Mouse (Mus musculus) MEL (cell line): Measurements from ENCODE around the gene Gm29609.

ENCODE experiments used
- CTCF ChIP-seq, 3 experiments: IDR thresholded peaks in 2 of 3; conservative IDR thresholded peaks in 1 of 3; 2 replicates each; pipeline ENCODE4 v1.5.1; 2011 to 2012; ENCODE audit warnings: low read length in 3 of 3, low read depth in 2 of 3, mild to moderate bottlenecking in 2 of 3, improper control_type of control experiment in 1 of 3, inconsistent platforms in 1 of 3, mixed read lengths in 1 of 3, moderate library complexity in 1 of 3; ENCODE audit not compliant: control insufficient read depth in 1 of 3, insufficient read depth in 1 of 3, poor library complexity in 1 of 3, severe bottlenecking in 1 of 3
- ELF1 ChIP-seq: IDR thresholded peaks from 2 replicates; pipeline ENCODE4 v1.6.1; 2014; ENCODE audit warnings: low read depth, mild to moderate bottlenecking, inconsistent platforms, low read length, improper control_type of control experiment, moderate library complexity
- EP300 ChIP-seq, 2 experiments: IDR thresholded peaks; 2 replicates each; pipeline ENCODE4 v1.6.1; 2011; ENCODE audit warnings: improper control_type of control experiment in 2 of 2, low read length in 2 of 2, low read depth in 1 of 2, mild to moderate bottlenecking in 1 of 2
- GABPA ChIP-seq: IDR thresholded peaks from 2 replicates; pipeline ENCODE4 v1.6.1; 2012; ENCODE audit warnings: low read depth, mild to moderate bottlenecking, inconsistent platforms, low read length, improper control_type of control experiment, moderate library complexity
- GATA1 ChIP-seq: IDR thresholded peaks from 2 replicates; pipeline ENCODE4 v1.6.1; 2011; ENCODE audit warnings: low read depth, low read length, improper control_type of control experiment
- JUND ChIP-seq: IDR thresholded peaks from 2 replicates; pipeline ENCODE4 v1.6.1; 2011; ENCODE audit warnings: low read depth, mild to moderate bottlenecking, improper control_type of control experiment, low read length
- MAZ ChIP-seq: IDR thresholded peaks from 2 replicates; pipeline ENCODE4 v1.6.1; 2012; ENCODE audit warnings: low read depth, mild to moderate bottlenecking, inconsistent platforms, low read length, improper control_type of control experiment
- NRF1 ChIP-seq: IDR thresholded peaks from 2 replicates; pipeline ENCODE4 v1.6.1; 2014; ENCODE audit warnings: low read depth, mild to moderate bottlenecking, inconsistent platforms, low read length, improper control_type of control experiment, moderate library complexity; ENCODE audit not compliant: poor library complexity, insufficient read depth, severe bottlenecking
- POLR2A ChIP-seq, 2 experiments: IDR thresholded peaks; 2 replicates each; pipeline ENCODE4 v1.6.1; 2011 to 2012; ENCODE audit warnings: low read length in 2 of 2, mild to moderate bottlenecking in 2 of 2, control low read depth in 1 of 2, improper control_type of control experiment in 1 of 2, low read depth in 1 of 2, moderate library complexity in 1 of 2; ENCODE audit not compliant: control insufficient read depth in 1 of 2, insufficient read depth in 1 of 2, poor library complexity in 1 of 2
- TCF12 ChIP-seq: IDR thresholded peaks from 2 replicates; pipeline ENCODE4 v1.6.1; 2014; ENCODE audit warnings: low read depth, mild to moderate bottlenecking, inconsistent platforms, low read length, improper control_type of control experiment, moderate library complexity
- USF1 ChIP-seq: IDR thresholded peaks from 2 replicates; pipeline ENCODE4 v1.6.1; 2014; ENCODE audit warnings: low read depth, mild to moderate bottlenecking, inconsistent platforms, low read length, improper control_type of control experiment, moderate library complexity
- ZC3H11A ChIP-seq: IDR thresholded peaks from 2 replicates; pipeline ENCODE4 v1.6.1; 2012; ENCODE audit warnings: low read depth, mild to moderate bottlenecking, inconsistent platforms, low read length, improper control_type of control experiment

- TF ChIP-seq CTCF (IDR thresholded peaks at IDR 0.05 in 2 of 3, conservative IDR thresholded peaks at IDR 0.05 in 1 of 3; ENCODE audit: control insufficient read depth in 1 of 3, insufficient read depth in 1 of 3, low read depth in 2 of 3, low read length in 3 of 3, poor library complexity in 1 of 3, severe bottlenecking in 1 of 3) (no peak), POLR2A (IDR thresholded peaks at IDR 0.05; ENCODE audit: control insufficient read depth in 1 of 2, insufficient read depth in 1 of 2, low read depth in 1 of 2, low read length in 2 of 2, poor library complexity in 1 of 2) (no peak), JUND (no peak), TCF12 (no peak), ELF1 (no peak), USF1 (no peak), NRF1 (no peak), GATA1 (no peak), GABPA (no peak), EP300 (IDR thresholded peaks at IDR 0.05; ENCODE audit: low read depth in 1 of 2, low read length in 2 of 2) (no peak), MAZ (no peak), ZC3H11A (no peak)
Observed at GRCm38 (mm10) chr5:31190201-31190600, 10.5 kb upstream of the Gm29609 start.
